8 mouse cellular contexts compared by ENCODE assay signal in genomic region chr13:74317170-74317849, GRCm38 (mm10). TPM values are rescaled to one million over a fixed set of nuclear protein-coding genes. Genes with fewer than 3 reads are reported as not detected.
A peak's percentile ranks its signal among the peaks of the same experiment; 100 is the strongest.
DNase-seq lines count a peak whose midpoint lies in the region; ATAC-seq and TF ChIP-seq lines count a peak whose summit lies in the region.

Pdcd6 (minus strand) TSS chr13:74317580.

- DNase-seq in CH12.LX (ENCODE audit: extremely low read depth) = peak; percentile 99
- DNase-seq in c-Kit-positive CD71-positive TER-119-negative erythroid progenitor cells, embryonic 14.5 days (ENCODE audit: low read depth) = peak; percentile 99
- peak; percentile 94 for DNase-seq in forebrain, embryonic 11.5 days (ENCODE audit: low spot score)
- peak; percentile 96 to 98 for DNase-seq in kidney, postnatal 36 days
- peak; percentile 93 for DNase-seq in telencephalon, adult 2 months (ENCODE audit: low read depth, low spot score)

- no peak for TF ChIP-seq RAD21 in CH12.LX (IDR thresholded peaks at IDR 0.05; ENCODE audit: low read depth, low read length)

- no peak for TF ChIP-seq CTCF in CH12.LX (conservative IDR thresholded peaks at IDR 0.05 in 1 of 2, IDR thresholded peaks at IDR 0.05 in 1 of 2; ENCODE audit: low read depth in 2 of 2, low read length in 2 of 2)

- H3K4me3 ChIP-seq in CH12.LX (replicated peaks in 1 of 3; ENCODE audit: low read depth in 2 of 3, low read length in 2 of 3, poor library complexity in 1 of 3) = peak within 1 kb of the TSS; percentile 84 to 97 (median 90)
- H3K4me3 ChIP-seq in forebrain, embryonic 11.5 days (ENCODE audit: low read depth, low read length) = peak within 1 kb of the TSS; percentile 84
- H3K4me3 ChIP-seq in heart, embryonic 16.5 days (ENCODE audit: low read length) = peak within 1 kb of the TSS; percentile 63
- peak within 1 kb of the TSS; percentile 79 for H3K4me3 ChIP-seq in liver, embryonic 15.5 days (replicated peaks)
- peak within 1 kb of the TSS; percentile 92 for H3K4me3 ChIP-seq in neural tube, embryonic 12.5 days

- dilution Hi-C loops in CH12.LX (cut with MboI; ENCODE audit: extremely low pct_ligation_motif_present, extremely low pct_unique_long_range_greater_than_20kb, low sequenced_read_pairs) = no loop called here

- H3K36me3 ChIP-seq in CH12.LX (replicated peaks in 1 of 2; ENCODE audit: control insufficient read depth in 1 of 2, insufficient read depth in 1 of 2, low read length in 1 of 2) = peaks cover 23 to 52% of the 10 kb centered on the region in 2 experiments
- H3K36me3 ChIP-seq in forebrain, embryonic 11.5 days (ENCODE audit: control insufficient read depth, insufficient read depth, low read length) = peaks cover 4% of the 10 kb centered on the region; the same call in 1 of the 2 replicates
- peaks cover 20% of the 10 kb centered on the region for H3K36me3 ChIP-seq in heart, embryonic 16.5 days (ENCODE audit: control insufficient read depth, insufficient read depth)
- peaks cover 24% of the 10 kb centered on the region for H3K36me3 ChIP-seq in liver, embryonic 15.5 days (replicated peaks)
- H3K36me3 ChIP-seq in neural tube, embryonic 12.5 days = peaks cover 21% of the 10 kb centered on the region

- in situ Hi-C loops in CH12.LX (cut with MboI; ENCODE audit: low pct_ligation_motif_present, low pct_unique_long_range_greater_than_20kb, low sequenced_read_pairs) = no loop called here

- WGBS in forebrain, embryonic 11.5 days = under 1% methylated on average over 36 of the region's 36 CpGs
- WGBS in heart, embryonic 16.5 days = under 1% methylated on average over 35 of the region's 36 CpGs
- WGBS in liver, embryonic 15.5 days (ENCODE audit: insufficient replicate concordance) = 0% methylated on average over 36 of the region's 36 CpGs
- under 1% methylated on average over 36 of the region's 36 CpGs for WGBS in neural tube, embryonic 12.5 days

- ATAC-seq in forebrain, embryonic 11.5 days (replicated peaks; ENCODE audit: low FRiP score) = peak; percentile 99
- peak; percentile 100 for ATAC-seq in heart, embryonic 16.5 days (replicated peaks; ENCODE audit: extremely low read depth, insufficient read depth, low FRiP score)
- ATAC-seq in liver, embryonic 15.5 days (ENCODE audit: insufficient read depth) = peak; percentile 99
- ATAC-seq in neural tube, embryonic 12.5 days (ENCODE audit: low FRiP score, low read depth) = peak; percentile 98

- peaks cover 0 to 25% of the 10 kb centered on the region in 2 experiments; a peak in 2 of 4 replicates for H3K4me1 ChIP-seq in CH12.LX (ENCODE audit: control insufficient read depth in 1 of 2, insufficient read depth in 2 of 2)
- H3K4me1 ChIP-seq in forebrain, embryonic 11.5 days (replicated peaks; ENCODE audit: control insufficient read depth, insufficient read depth, low read length) = no peaks in the 10 kb centered on the region
- peaks cover 10% of the 10 kb centered on the region for H3K4me1 ChIP-seq in heart, embryonic 16.5 days (ENCODE audit: control insufficient read depth, insufficient read depth, low read length)
- H3K4me1 ChIP-seq in liver, embryonic 15.5 days (replicated peaks) = peaks cover 33% of the 10 kb centered on the region
- peaks cover 11% of the 10 kb centered on the region for H3K4me1 ChIP-seq in neural tube, embryonic 12.5 days

- peak within 1 kb of the TSS; percentile 73 for H3K9ac ChIP-seq in CH12.LX (ENCODE audit: insufficient read depth, low read depth)
- peak within 1 kb of the TSS; percentile 79 for H3K9ac ChIP-seq in forebrain, embryonic 11.5 days (ENCODE audit: low read length)
- peak within 1 kb of the TSS; percentile 90 for H3K9ac ChIP-seq in heart, embryonic 16.5 days (ENCODE audit: low read length)
- H3K9ac ChIP-seq in liver, embryonic 15.5 days = peak within 1 kb of the TSS; percentile 80
- H3K9ac ChIP-seq in neural tube, embryonic 12.5 days = peak within 1 kb of the TSS; percentile 72

- peak within 1 kb of the TSS; percentile 73 for H3K4me2 ChIP-seq in CH12.LX (ENCODE audit: insufficient read depth, low read depth, poor library complexity, severe bottlenecking)
- H3K4me2 ChIP-seq in forebrain, embryonic 11.5 days (ENCODE audit: low read depth, low read length, severe bottlenecking) = peak within 1 kb of the TSS; percentile 54
- peak within 1 kb of the TSS; percentile 89 for H3K4me2 ChIP-seq in heart, embryonic 16.5 days (ENCODE audit: low read depth, low read length)
- peak within 1 kb of the TSS; percentile 79 for H3K4me2 ChIP-seq in liver, embryonic 15.5 days
- peak within 1 kb of the TSS; percentile 88 for H3K4me2 ChIP-seq in neural tube, embryonic 12.5 days (replicated peaks)

- H3K79me2 ChIP-seq in CH12.LX (replicated peaks; ENCODE audit: control insufficient read depth, extremely low read depth, insufficient read depth, poor library complexity, severe bottlenecking) = peaks cover 23% of the 10 kb centered on the region

- peak within 1 kb of the TSS; percentile 40; the same call in 1 of the 2 replicates for H3K27ac ChIP-seq in CH12.LX (ENCODE audit: insufficient read depth, low read depth)
- H3K27ac ChIP-seq in forebrain, embryonic 11.5 days (ENCODE audit: low read depth, low read length) = no peak within 1 kb of the TSS
- peak within 1 kb of the TSS; percentile 77 for H3K27ac ChIP-seq in heart, embryonic 16.5 days (ENCODE audit: low read length)
- H3K27ac ChIP-seq in liver, embryonic 15.5 days (replicated peaks) = peak within 1 kb of the TSS; percentile 76
- no peak within 1 kb of the TSS for H3K27ac ChIP-seq in neural tube, embryonic 12.5 days

- H3K27me3 ChIP-seq in CH12.LX (replicated peaks) = no peaks in the 10 kb centered on the region
- no peaks in the 10 kb centered on the region for H3K27me3 ChIP-seq in forebrain, embryonic 11.5 days (ENCODE audit: control insufficient read depth, insufficient read depth, low read length)
- H3K27me3 ChIP-seq in heart, embryonic 16.5 days (ENCODE audit: control insufficient read depth, insufficient read depth, low read length) = no peaks in the 10 kb centered on the region
- H3K27me3 ChIP-seq in liver, embryonic 15.5 days = no peaks in the 10 kb centered on the region
- no peaks in the 10 kb centered on the region for H3K27me3 ChIP-seq in neural tube, embryonic 12.5 days (replicated peaks)

- no peaks in the 10 kb centered on the region for H3K9me3 ChIP-seq in CH12.LX (replicated peaks; ENCODE audit: low read length)
- H3K9me3 ChIP-seq in forebrain, embryonic 11.5 days (ENCODE audit: control insufficient read depth, low read length) = no peaks in the 10 kb centered on the region
- no peaks in the 10 kb centered on the region for H3K9me3 ChIP-seq in heart, embryonic 16.5 days (replicated peaks; ENCODE audit: control insufficient read depth, low read length)
- no peaks in the 10 kb centered on the region for H3K9me3 ChIP-seq in liver, embryonic 15.5 days (replicated peaks)
- no peaks in the 10 kb centered on the region for H3K9me3 ChIP-seq in neural tube, embryonic 12.5 days

- no peak for TF ChIP-seq EP300 in CH12.LX (IDR thresholded peaks at IDR 0.05; ENCODE audit: low read length)

- TF ChIP-seq POLR2A in CH12.LX (IDR thresholded peaks at IDR 0.05; ENCODE audit: low read depth, low read length) = peak; percentile 87

TF ChIP-seq in CH12.LX, 34 proteins besides CTCF, POLR2A, EP300 and RAD21:
- TF ChIP-seq TBP (conservative IDR thresholded peaks at IDR 0.05; ENCODE audit: low read depth, low read length) = peak; percentile 66
- peak; percentile 93 for TF ChIP-seq ELF1 (IDR thresholded peaks at IDR 0.05; ENCODE audit: low read depth, low read length)
- TF ChIP-seq SIN3A (IDR thresholded peaks at IDR 0.05; ENCODE audit: low read length) = peak; percentile 85
- TF ChIP-seq ZKSCAN1 (IDR thresholded peaks at IDR 0.05; ENCODE audit: borderline replicate concordance, low read depth, low read length) = no peak
- peak; percentile 83 for TF ChIP-seq POLR2AphosphoS2 (IDR thresholded peaks at IDR 0.05; ENCODE audit: low read depth, low read length)
- TF ChIP-seq TCF12 (IDR thresholded peaks at IDR 0.05; ENCODE audit: low read depth, low read length) = peak; percentile 36
- peak; percentile 77 for TF ChIP-seq HCFC1 (IDR thresholded peaks at IDR 0.05; ENCODE audit: low read depth, low read length)
- peak; percentile 63; the same call in 1 of the 2 replicates for TF ChIP-seq MYC (IDR thresholded peaks at IDR 0.05; ENCODE audit: low read depth, low read length)
- TF ChIP-seq KAT2A (IDR thresholded peaks at IDR 0.05; ENCODE audit: insufficient replicate concordance, low read length) = peak; percentile 44; the same call in 1 of the 2 replicates
- no peak for TF ChIP-seq ZNF384 (IDR thresholded peaks at IDR 0.05; ENCODE audit: low read depth, low read length)
- TF ChIP-seq NELFE (IDR thresholded peaks at IDR 0.05; ENCODE audit: low read depth, low read length) = peak; percentile 74
- no peak for TF ChIP-seq IRF4 (IDR thresholded peaks at IDR 0.05; ENCODE audit: low read depth, low read length)
- peak; percentile 75; the same call in 1 of the 2 replicates for TF ChIP-seq MXI1 (IDR thresholded peaks at IDR 0.05; ENCODE audit: low read depth, low read length)
- TF ChIP-seq NRF1 (IDR thresholded peaks at IDR 0.05; ENCODE audit: low read depth, low read length) = 0 out of 2 replicates have a peak, but pooled peaks have one; percentile 6
- no peak for TF ChIP-seq UBTF (IDR thresholded peaks at IDR 0.05; ENCODE audit: low read depth, low read length)
- no peak for TF ChIP-seq JUN (IDR thresholded peaks at IDR 0.05; ENCODE audit: insufficient read depth, low read depth, low read length)
- peak; percentile 53; the same call in 1 of the 2 replicates for TF ChIP-seq MAX (IDR thresholded peaks at IDR 0.05; ENCODE audit: low read length)

RNA-seq across cellular contexts. Expression of gene Pdcd6, which starts in this region (rescaled TPM):
- 124 and 134 TPM in 2 replicates for total RNA-seq in CH12.LX (2012; rRNA removed)
- 213 and 246 TPM in 2 replicates for total RNA-seq in CH12.LX (2014; rRNA removed)
- polyA plus RNA-seq in CH12.LX (2012; ENCODE audit: insufficient read length, low read depth) = 136 and 139 TPM in 2 replicates
- polyA plus RNA-seq in forebrain, embryonic 11.5 days (2014; fragmentation: Nextera tagmentation; extraction: Ambion mirVana) = 113 and 119 TPM in 2 replicates
- polyA plus RNA-seq in heart, embryonic 16.5 days (2015; fragmentation: Nextera tagmentation; extraction: Ambion mirVana) = 91.5 and 105 TPM in 2 replicates
- 65.9 and 69.8 TPM in 2 replicates for polyA plus RNA-seq in liver, embryonic 15.5 days (2015; fragmentation: Nextera tagmentation; extraction: Ambion mirVana)
- 107 TPM in 2 replicates for polyA plus RNA-seq in neural tube, embryonic 12.5 days (2016; fragmentation: Nextera tagmentation; extraction: Ambion mirVana)

Comparison
In these comparisons a context has a peak if more than half of its experiments do, and no peak if none do; other contexts are left out.
1. H3K27ac ChIP-seq: peak in CH12.LX (single experiment), heart, embryonic 16.5 days (single experiment) and liver, embryonic 15.5 days (single experiment); none in forebrain, embryonic 11.5 days (single experiment) and neural tube, embryonic 12.5 days (single experiment).
2. Peak in every context shown above with its lines, with median percentiles within 50 percentile points of each other: DNase-seq, H3K4me2 ChIP-seq, H3K4me3 ChIP-seq, H3K9ac ChIP-seq and ATAC-seq.